Mouse (Mus musculus): ENCODE measurements around the gene Ces2g.

Gene Ces2g

DNA sequence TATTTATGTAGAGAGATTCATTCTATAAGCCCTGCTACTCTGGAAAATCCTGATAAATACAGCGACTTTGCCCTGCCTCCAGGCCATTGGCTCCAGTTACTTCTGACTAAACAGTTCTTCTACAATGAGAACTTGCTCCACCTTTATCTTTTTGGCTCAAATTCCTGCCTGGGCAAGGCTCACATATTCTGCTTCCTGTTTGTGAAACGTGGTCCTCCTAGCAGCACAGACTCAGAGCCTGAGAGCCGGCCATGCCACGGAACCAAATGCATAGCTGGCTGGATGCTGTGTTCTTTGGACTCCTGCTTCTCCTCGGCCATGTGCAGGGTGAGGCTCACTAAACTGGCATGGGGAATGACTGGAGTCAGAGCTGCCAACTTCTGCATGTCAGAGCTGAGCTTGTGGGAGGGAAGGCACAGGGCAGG, at the start of gene Ces2g:
TSS of gene Ces2g (plus strand) at position 182 of the 425 bp plus-strand sequence.
- no peak for DNase-seq (ENCODE audit: extremely low spot score)

GRCm38 (mm10) chr8:104925972-104926596, 35.4 kb upstream of the Ces2g start, which contains the start of gene Ces2e:
Gene Ces2e, plus strand, starts transcription at chr8:104926260.
- DNase-seq (ENCODE audit: extremely low spot score): no peak

DNA sequence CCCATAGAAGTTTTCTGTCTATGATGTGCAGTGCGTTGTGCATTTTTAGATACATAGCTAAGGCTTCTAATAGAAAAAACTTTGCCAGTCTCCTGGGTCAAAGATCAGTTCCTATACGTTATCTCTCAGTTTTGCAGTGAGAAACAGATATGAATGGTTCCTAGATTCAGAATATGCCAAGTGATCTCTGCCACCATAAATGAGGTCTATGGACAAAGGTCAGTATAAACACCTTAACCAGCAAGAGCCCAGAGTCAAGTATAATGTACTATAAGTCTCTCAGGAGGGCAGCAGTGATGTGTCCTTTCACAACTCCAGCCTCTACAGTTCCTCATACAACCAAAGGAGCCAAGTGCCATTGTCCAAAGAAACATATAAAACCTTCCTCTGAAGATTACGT, 34.2 kb upstream of the Ces2g start:
- no peak for DNase-seq (ENCODE audit: extremely low spot score)

DNA sequence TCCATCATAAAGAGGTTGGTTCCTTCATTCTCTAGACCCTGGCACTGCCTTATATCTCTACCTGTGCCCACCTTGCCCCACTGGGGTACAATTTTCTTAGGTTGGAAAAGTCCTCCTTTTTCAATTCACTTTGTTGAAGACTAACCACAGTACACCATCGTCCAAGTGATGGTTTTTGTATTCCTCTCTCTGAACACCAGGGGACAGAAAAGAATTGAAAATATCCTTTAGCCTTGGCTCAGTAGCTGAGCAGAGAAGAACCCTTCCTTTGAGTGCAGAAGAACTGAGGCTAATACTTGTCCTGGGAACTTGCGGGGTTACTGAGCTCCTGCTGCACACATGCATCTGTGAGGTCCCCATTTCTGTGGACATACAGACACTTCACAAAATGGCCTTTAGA, 16.9 kb upstream of the Ces2g start:
- no peak for DNase-seq (ENCODE audit: extremely low spot score)

- DNase-seq (ENCODE audit: extremely low spot score): no peak
Measured at GRCm38 (mm10) chr8:104947056-104947455, 14.5 kb upstream of the Ces2g start, which contains the start of gene Ces2f. Gene Ces2f, plus strand, starts transcription at chr8:104947356.

DNA sequence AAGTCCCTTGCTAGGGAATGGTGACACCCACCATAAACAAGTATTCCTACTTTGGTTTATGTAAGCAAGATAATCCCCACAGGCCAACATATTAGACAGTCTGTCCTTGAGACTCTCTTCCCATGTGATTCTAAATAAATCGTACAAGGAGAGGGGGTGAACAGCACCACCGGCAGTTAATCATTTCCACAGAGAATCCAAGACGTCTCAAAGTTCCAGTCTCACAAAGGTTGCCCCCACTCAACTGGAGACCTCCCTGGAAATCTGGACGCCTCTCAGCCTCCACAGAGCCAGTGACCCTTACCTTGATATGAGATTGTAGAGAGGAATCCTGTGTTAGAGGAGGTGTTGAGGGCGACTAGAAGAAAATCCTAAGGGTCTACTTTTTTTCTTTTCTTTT, 12.5 kb upstream of the Ces2g start:
- no peak for DNase-seq (ENCODE audit: extremely low spot score)

- DNase-seq (ENCODE audit: extremely low spot score): no peak
Measured at GRCm38 (mm10) chr8:104962229-104962901, 847 bp downstream of the Ces2g start.

DNA sequence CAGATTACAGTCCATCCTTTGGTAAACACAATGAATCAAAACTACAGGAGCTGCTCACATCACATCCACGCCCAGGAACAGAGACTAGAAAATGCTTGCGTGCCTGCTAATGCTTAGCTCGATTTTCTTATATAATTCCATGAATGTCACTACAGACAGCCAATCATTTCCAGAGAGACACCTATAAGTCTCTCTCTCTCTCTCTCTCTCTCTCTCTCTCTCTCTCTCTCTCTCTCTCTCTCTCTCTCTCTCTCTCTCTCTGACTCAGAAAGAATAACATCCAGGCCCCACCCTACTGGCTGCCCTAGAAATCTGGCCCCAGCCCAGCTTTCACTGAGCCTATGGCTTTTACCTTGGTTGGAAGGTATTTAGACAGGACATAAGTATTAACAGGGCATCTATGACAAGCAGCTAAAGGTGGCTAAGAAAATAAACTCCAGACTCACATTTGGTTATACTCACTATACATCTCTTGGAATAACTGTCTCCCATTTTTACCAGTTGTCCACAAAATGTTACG, 1.9 kb downstream of the Ces2g start:
- no peak for DNase-seq (ENCODE audit: extremely low spot score)

DNA sequence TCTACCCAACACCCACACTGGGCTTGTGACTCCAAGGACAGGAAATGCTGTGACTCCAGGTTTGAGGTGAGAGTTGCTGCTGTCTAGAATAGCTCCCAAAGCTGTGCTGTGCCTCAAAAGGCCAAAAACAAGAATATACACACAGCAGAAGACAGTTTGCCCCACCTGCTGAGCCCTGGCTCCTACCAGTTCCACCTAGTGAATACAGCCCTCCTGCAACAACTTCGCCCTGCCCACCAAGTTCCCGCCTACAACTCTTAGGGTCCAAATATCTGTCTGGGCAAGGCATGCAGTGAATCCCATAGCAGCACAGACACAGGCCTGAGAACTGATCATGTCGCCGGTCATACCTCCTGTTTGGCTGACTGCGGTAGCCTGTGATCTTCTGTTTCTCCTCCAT, 22.6 kb downstream of the Ces2g start:
- DNase-seq (ENCODE audit: extremely low spot score): no peak

GRCm38 (mm10) chr8:104984942-104985341, 23.4 kb downstream of the Ces2g start:
- DNase-seq (ENCODE audit: extremely low spot score): no peak

- no peak for DNase-seq (ENCODE audit: extremely low spot score)
Measured at GRCm38 (mm10) chr8:104998191-104998590, 36.7 kb downstream of the Ces2g start.

GRCm38 (mm10) chr8:104999183-104999582, 37.7 kb downstream of the Ces2g start:
- DNase-seq (ENCODE audit: extremely low spot score): no peak

DNA sequence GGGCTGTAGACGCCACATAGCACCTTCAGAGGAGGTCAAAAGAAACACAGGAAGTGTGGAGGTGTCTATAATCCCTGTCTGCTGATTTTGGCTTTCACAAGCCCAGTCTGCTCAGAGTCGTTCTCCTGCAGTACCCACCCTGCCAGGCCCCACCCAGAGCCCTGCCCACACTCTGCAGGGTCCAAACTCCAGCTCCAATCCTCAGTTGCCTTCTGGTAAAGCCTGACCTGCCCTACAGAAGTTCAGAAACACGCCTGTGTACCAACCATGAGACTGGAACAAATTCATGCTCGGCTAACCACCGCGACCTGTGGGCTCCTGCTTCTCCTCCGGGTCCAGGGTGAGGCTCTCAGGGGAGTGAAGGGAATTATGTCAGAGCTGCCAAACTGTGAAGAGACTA, 39.1 kb downstream of the Ces2g start, which contains the start of gene Ces2h:
TSS of gene Ces2h (plus strand) at position 268 of the 400 bp plus-strand sequence.
- no peak for DNase-seq (ENCODE audit: extremely low spot score)

- no peak for DNase-seq (ENCODE audit: extremely low spot score)
Measured at GRCm38 (mm10) chr8:105010000-105010399, 48.5 kb downstream of the Ces2g start.

DNA sequence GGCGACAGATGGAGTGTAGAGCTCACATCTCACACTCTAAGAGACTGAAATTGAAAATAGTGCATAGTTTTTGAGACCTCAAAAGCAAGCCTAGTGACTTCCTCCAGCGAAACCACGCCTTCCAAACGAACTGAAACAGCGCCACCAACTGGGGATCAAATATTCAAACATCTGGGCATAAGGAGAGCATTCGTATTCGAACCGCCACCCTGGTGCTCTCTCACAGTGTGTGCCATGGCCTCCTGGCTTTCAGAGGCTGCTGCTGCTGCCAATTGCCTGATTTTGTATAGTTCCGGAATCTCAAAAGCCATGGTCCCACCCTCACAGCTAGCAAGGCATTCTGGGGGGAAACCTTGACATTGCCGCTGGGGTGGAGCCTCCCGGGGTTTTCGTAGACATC, 49.6 kb downstream of the Ces2g start:
- DNase-seq (ENCODE audit: extremely low spot score): no peak

- DNase-seq (ENCODE audit: extremely low spot score): no peak
Measured at GRCm38 (mm10) chr8:105014391-105014790, 52.9 kb downstream of the Ces2g start.
